Mouse (Mus musculus): Measurements from ENCODE around the gene Dip2b.

- TF ChIP-seq CTCF (IDR thresholded peaks at IDR 0.05; ENCODE audit: low read depth) (no peak), EP300 (IDR thresholded peaks at IDR 0.05; ENCODE audit: low read depth) (no peak)
Observed at GRCm38 (mm10) chr15:100059626-100060311, 21.3 kb downstream of the Dip2b start.
